Mouse (Mus musculus): ENCODE measurements around the gene Zbtb7b. TPM values are rescaled to one million over a fixed set of nuclear protein-coding genes. Genes with fewer than 3 reads are reported as not detected.

Zbtb7b gene
- polyA plus RNA-seq, 1 experiment from 2014 or later = 1.7 TPM

GRCm38 (mm10) chr3:89380711-89381110 is 13.9 kb downstream of the Zbtb7b start:
- H3K27ac ChIP-seq (ENCODE audit: low read length) = no peak overlapping the region
- H3K36me3 ChIP-seq (ENCODE audit: control insufficient read depth, insufficient read depth) = peaks cover 9% of the 10 kb centered on the region; the same call in 1 of the 2 replicates
- peaks cover 3% of the 10 kb centered on the region; the same call in 1 of the 2 replicates for H3K4me1 ChIP-seq (ENCODE audit: control insufficient read depth, insufficient read depth, low read length)
- ATAC-seq (replicated peaks; ENCODE audit: extremely low read depth, insufficient read depth, low FRiP score) = no peak
- H3K9me3 ChIP-seq (replicated peaks; ENCODE audit: control insufficient read depth, low read length) = no peaks in the 10 kb centered on the region
- no peak overlapping the region for H3K9ac ChIP-seq (ENCODE audit: low read length)
- WGBS = 91% methylated on average over 18 of the region's 18 CpGs
- H3K27me3 ChIP-seq (ENCODE audit: control insufficient read depth, insufficient read depth, low read length) = no peaks in the 10 kb centered on the region
- H3K4me2 ChIP-seq (ENCODE audit: low read depth, low read length) = no peak overlapping the region
- H3K4me3 ChIP-seq (ENCODE audit: low read length) = no peak overlapping the region

DNA sequence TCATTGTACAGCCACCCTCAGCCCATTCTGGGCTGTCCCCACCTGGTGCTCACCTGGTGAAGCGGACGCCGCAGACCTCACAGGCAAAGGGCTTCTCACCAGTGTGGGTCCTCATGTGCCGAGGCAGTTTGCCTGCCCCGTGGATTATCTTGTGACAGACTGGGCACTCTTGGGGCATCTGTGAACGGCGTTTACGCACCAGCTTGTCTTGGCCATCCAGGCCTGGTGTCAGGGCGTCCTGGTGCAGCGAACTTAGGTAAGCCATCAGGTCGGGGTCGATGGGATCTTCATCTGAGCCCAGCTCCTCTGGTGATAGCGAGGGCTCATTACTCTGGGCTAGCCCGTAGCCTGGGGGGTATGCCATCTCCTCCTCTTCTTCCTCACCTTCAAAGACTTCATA is 14.3 kb downstream of the Zbtb7b start:
- H3K9me3 ChIP-seq (replicated peaks; ENCODE audit: control insufficient read depth, low read length) = no peaks in the 10 kb centered on the region
- 94% methylated on average over 14 of the region's 14 CpGs for WGBS
- no peak overlapping the region for H3K27ac ChIP-seq (ENCODE audit: low read length)
- H3K9ac ChIP-seq (ENCODE audit: low read length) = no peak overlapping the region
- no peak for ATAC-seq (replicated peaks; ENCODE audit: extremely low read depth, insufficient read depth, low FRiP score)
- H3K4me3 ChIP-seq (ENCODE audit: low read length) = no peak overlapping the region
- H3K4me1 ChIP-seq (ENCODE audit: control insufficient read depth, insufficient read depth, low read length) = peaks cover 3% of the 10 kb centered on the region; the same call in 1 of the 2 replicates
- H3K27me3 ChIP-seq (ENCODE audit: control insufficient read depth, insufficient read depth, low read length) = no peaks in the 10 kb centered on the region
- H3K36me3 ChIP-seq (ENCODE audit: control insufficient read depth, insufficient read depth) = peaks cover 9% of the 10 kb centered on the region; the same call in 1 of the 2 replicates
- no peak overlapping the region for H3K4me2 ChIP-seq (ENCODE audit: low read depth, low read length)

DNA sequence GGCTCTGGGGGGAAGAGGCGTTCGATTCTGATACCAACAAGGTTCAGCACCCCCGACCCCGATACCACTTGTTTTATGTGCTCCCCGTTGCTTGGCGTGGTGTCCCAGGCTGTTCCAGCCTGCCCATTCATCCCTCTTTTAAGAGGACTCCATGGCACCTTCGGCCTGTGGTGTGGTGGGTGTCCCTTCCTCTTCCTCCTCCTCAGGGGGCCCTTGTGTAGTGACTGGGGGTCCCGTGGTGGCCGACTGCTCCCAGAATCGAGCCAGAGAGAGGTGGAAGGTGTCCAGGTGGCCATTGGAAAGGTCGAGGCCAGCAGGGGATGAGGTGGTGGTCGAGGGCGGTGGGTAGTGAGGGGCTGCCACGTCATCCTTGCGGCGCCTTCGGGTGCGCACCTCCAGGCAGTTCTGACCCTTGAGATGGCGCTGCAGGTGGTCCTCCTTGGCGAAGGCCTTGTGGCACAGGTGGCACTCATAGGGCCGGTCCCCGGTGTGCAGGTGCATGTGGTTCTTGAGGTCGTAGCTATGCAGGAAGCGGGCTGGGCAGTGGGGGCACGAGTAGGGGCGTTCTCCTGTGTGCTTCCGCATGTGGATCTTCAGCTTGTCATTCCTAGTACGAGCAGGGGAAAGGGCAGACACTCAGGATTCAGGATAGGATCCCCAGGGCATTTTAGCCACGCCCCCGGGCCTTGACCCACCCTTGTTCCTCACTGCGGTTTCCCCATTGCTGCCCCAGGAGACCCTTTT is 15.0 kb downstream of the Zbtb7b start:
- no peaks in the 10 kb centered on the region for H3K27me3 ChIP-seq (ENCODE audit: control insufficient read depth, insufficient read depth, low read length)
- peaks cover 9% of the 10 kb centered on the region; the same call in 1 of the 2 replicates for H3K36me3 ChIP-seq (ENCODE audit: control insufficient read depth, insufficient read depth)
- no peak overlapping the region for H3K4me3 ChIP-seq (ENCODE audit: low read length)
- whole genome bisulfite sequencing = 83% methylated on average over 31 of the region's 31 CpGs
- H3K4me2 ChIP-seq (ENCODE audit: low read depth, low read length) = no peak overlapping the region
- peaks cover 3% of the 10 kb centered on the region; the same call in 1 of the 2 replicates for H3K4me1 ChIP-seq (ENCODE audit: control insufficient read depth, insufficient read depth, low read length)
- no peak overlapping the region for H3K27ac ChIP-seq (ENCODE audit: low read length)
- no peaks in the 10 kb centered on the region for H3K9me3 ChIP-seq (replicated peaks; ENCODE audit: control insufficient read depth, low read length)
- no peak overlapping the region for H3K9ac ChIP-seq (ENCODE audit: low read length)
- no peak for ATAC-seq (replicated peaks; ENCODE audit: extremely low read depth, insufficient read depth, low FRiP score)

- Histone ChIP-seq H3K36me3 (ENCODE audit: control insufficient read depth, insufficient read depth) (peaks cover 9% of the 10 kb centered on the region; the same call in 1 of the 2 replicates), H3K9me3 (replicated peaks; ENCODE audit: control insufficient read depth, low read length) (no peaks in the 10 kb centered on the region), H3K4me3 (ENCODE audit: low read length) (peak overlapping the region; percentile 57), H3K27ac (ENCODE audit: low read length) (no peak overlapping the region), H3K27me3 (ENCODE audit: control insufficient read depth, insufficient read depth, low read length) (no peaks in the 10 kb centered on the region), H3K4me2 (ENCODE audit: low read depth, low read length) (peak overlapping the region; percentile 72), H3K9ac (ENCODE audit: low read length) (peak overlapping the region; percentile 77), H3K4me1 (ENCODE audit: control insufficient read depth, insufficient read depth, low read length) (peaks cover 3% of the 10 kb centered on the region; the same call in 1 of the 2 replicates)
- ATAC-seq (replicated peaks; ENCODE audit: extremely low read depth, insufficient read depth, low FRiP score) = peak; percentile 84
- 3% methylated on average over 29 of the region's 29 CpGs for WGBS
Observed at GRCm38 (mm10) chr3:89378394-89379067, 16.0 kb downstream of the Zbtb7b start.

DNA sequence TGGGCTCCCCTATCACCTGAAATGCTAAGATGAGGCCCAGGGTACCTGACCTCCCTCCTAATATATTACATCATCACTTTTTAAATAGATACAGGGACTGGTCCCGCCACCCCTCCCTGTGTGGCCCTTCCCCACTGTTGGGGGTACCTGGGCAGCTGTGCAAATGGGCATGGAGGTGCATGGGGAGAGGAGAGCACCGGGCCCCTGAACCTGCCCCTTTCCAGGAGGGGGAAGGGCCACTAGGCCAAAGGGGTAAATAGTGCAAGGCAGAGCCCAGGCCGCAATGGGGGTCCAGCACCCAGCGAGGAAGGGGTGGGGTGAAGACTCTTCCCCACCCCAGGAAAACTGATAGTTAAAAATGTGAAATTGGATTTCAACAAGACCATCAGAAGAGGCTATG is 16.7 kb downstream of the Zbtb7b start:
- Histone ChIP-seq H3K4me1 (ENCODE audit: control insufficient read depth, insufficient read depth, low read length) (peaks cover 3% of the 10 kb centered on the region; the same call in 1 of the 2 replicates), H3K27ac (ENCODE audit: low read length) (no peak overlapping the region), H3K9ac (ENCODE audit: low read length) (no peak overlapping the region), H3K27me3 (ENCODE audit: control insufficient read depth, insufficient read depth, low read length) (no peaks in the 10 kb centered on the region), H3K4me2 (ENCODE audit: low read depth, low read length) (peak overlapping the region; percentile 72; the same call in 1 of the 2 replicates), H3K9me3 (replicated peaks; ENCODE audit: control insufficient read depth, low read length) (no peaks in the 10 kb centered on the region), H3K4me3 (ENCODE audit: low read length) (no peak overlapping the region; the same call in 1 of the 2 replicates), H3K36me3 (ENCODE audit: control insufficient read depth, insufficient read depth) (peaks cover 9% of the 10 kb centered on the region; the same call in 1 of the 2 replicates)
- ATAC-seq (replicated peaks; ENCODE audit: extremely low read depth, insufficient read depth, low FRiP score) = no peak
- 70% methylated on average over 4 of the region's 4 CpGs for WGBS

DNA sequence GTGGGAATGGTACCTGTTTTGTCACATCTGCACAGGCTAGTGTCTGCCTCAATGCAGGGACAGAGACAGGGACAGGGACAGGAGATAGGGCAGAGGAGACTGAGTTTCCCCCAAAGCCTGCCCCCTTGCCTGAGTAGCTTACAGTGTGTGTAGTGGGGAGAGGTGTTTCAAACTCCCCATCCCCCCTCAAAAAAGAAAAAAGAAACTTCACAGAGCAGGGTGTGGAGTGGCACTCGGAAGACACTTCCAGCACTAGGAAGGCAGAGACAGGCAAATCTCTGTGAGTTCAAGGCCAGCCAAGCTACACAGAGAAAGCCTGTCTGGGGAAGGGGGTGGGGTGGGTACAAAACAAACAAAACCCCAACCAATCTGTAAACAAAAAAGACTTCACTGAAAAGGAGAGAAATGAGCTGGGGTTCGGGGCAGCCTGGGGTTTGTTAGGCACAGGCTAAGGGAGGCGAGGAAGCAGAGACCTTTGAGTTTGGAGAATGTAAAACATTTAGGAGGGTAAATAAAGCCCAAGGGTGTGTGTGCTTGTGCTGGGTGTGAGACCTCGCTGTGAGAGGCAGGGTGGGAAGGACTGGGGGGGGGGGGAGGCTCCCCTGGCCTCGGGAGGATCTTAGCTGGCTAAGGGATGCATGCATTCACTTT is 20.9 kb downstream of the Zbtb7b start:
- no peak for ATAC-seq (replicated peaks; ENCODE audit: extremely low read depth, insufficient read depth, low FRiP score)
- no peak overlapping the region for H3K4me3 ChIP-seq (ENCODE audit: low read length)
- H3K4me1 ChIP-seq (ENCODE audit: control insufficient read depth, insufficient read depth, low read length) = peaks cover under 1% of the 10 kb centered on the region; the same call in 1 of the 2 replicates
- peaks cover 2% of the 10 kb centered on the region; the same call in 1 of the 2 replicates for H3K9me3 ChIP-seq (replicated peaks; ENCODE audit: control insufficient read depth, low read length)
- 41% methylated on average over 5 of the region's 5 CpGs for WGBS
- no peaks in the 10 kb centered on the region for H3K27me3 ChIP-seq (ENCODE audit: control insufficient read depth, insufficient read depth, low read length)
- no peak overlapping the region for H3K4me2 ChIP-seq (ENCODE audit: low read depth, low read length)
- H3K9ac ChIP-seq (ENCODE audit: low read length) = no peak overlapping the region
- H3K36me3 ChIP-seq (ENCODE audit: control insufficient read depth, insufficient read depth) = no peaks in the 10 kb centered on the region
- H3K27ac ChIP-seq (ENCODE audit: low read length) = no peak overlapping the region

DNA sequence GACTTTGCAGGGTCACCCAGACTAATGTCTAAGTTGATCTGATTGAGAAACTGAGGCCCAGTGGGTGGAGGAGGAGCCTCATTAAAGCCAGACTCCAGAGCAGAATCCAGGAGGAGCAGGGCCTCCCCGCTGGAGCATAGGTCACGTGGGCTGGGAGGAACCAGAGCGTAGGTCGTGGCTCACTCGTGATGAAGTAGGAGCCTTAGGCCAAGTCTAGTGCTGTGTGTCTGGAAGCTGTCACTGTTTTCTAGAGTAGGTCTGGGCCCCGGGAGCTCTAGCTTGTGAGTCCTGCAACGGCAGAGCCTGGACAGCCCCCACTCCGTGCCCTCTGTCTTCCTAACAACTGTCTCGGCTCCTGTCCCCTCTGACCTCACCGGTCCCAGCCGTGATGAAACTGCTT is 27.2 kb downstream of the Zbtb7b start:
- H3K36me3 ChIP-seq (ENCODE audit: control insufficient read depth, insufficient read depth) = no peaks in the 10 kb centered on the region
- ATAC-seq (replicated peaks; ENCODE audit: extremely low read depth, insufficient read depth, low FRiP score) = no peak
- H3K4me1 ChIP-seq (ENCODE audit: control insufficient read depth, insufficient read depth, low read length) = no peaks in the 10 kb centered on the region
- H3K27me3 ChIP-seq (ENCODE audit: control insufficient read depth, insufficient read depth, low read length) = no peaks in the 10 kb centered on the region
- no peak overlapping the region for H3K9ac ChIP-seq (ENCODE audit: low read length)
- peaks cover 2% of the 10 kb centered on the region; the same call in 1 of the 2 replicates for H3K9me3 ChIP-seq (replicated peaks; ENCODE audit: control insufficient read depth, low read length)
- H3K4me3 ChIP-seq (ENCODE audit: low read length) = no peak overlapping the region
- H3K27ac ChIP-seq (ENCODE audit: low read length) = no peak overlapping the region
- no peak overlapping the region for H3K4me2 ChIP-seq (ENCODE audit: low read depth, low read length)
- WGBS = 51% methylated on average over 11 of the region's 11 CpGs

GRCm38 (mm10) chr3:89365486-89366414 is 28.8 kb downstream of the Zbtb7b start:
- no peaks in the 10 kb centered on the region for H3K4me1 ChIP-seq (ENCODE audit: control insufficient read depth, insufficient read depth, low read length)
- no peaks in the 10 kb centered on the region for H3K36me3 ChIP-seq (ENCODE audit: control insufficient read depth, insufficient read depth)
- no peaks in the 10 kb centered on the region for H3K9me3 ChIP-seq (replicated peaks; ENCODE audit: control insufficient read depth, low read length)
- H3K4me2 ChIP-seq (ENCODE audit: low read depth, low read length) = no peak overlapping the region
- 65% methylated on average over 20 of the region's 20 CpGs for WGBS
- ATAC-seq (replicated peaks; ENCODE audit: extremely low read depth, insufficient read depth, low FRiP score) = no peak
- no peak overlapping the region for H3K9ac ChIP-seq (ENCODE audit: low read length)
- H3K27ac ChIP-seq (ENCODE audit: low read length) = no peak overlapping the region
- H3K27me3 ChIP-seq (ENCODE audit: control insufficient read depth, insufficient read depth, low read length) = no peaks in the 10 kb centered on the region
- H3K4me3 ChIP-seq (ENCODE audit: low read length) = no peak overlapping the region
